Mouse (Mus musculus) olfactory bulb, adult 2 months (tissue): Measurements from ENCODE around the gene Leng8. TPM values are rescaled to one million over a fixed set of nuclear protein-coding genes. Genes with fewer than 3 reads are reported as not detected.
A peak's percentile ranks its signal among the peaks of the same experiment; 100 is the strongest.

Experiments
- H3K27ac ChIP-seq: fragments of 200-500 bp; 2 replicates; pipeline ENCODE4 v1.5.1; 2012; ENCODE audit warnings: low read depth, low read length; ENCODE audit not compliant: insufficient read depth
- H3K4me1 ChIP-seq: fragments of 200-500 bp; 2 replicates; pipeline ENCODE4 v1.6.1; 2012; ENCODE audit warnings: low read length; ENCODE audit not compliant: control insufficient read depth, insufficient read depth
- H3K4me3 ChIP-seq: fragments of 200-500 bp; 2 replicates; pipeline ENCODE4 v1.5.1; 2012; ENCODE audit warnings: mild to moderate bottlenecking, low read depth, low read length, moderate library complexity; ENCODE audit not compliant: insufficient read depth
- CTCF ChIP-seq: fragments of 200-500 bp; IDR thresholded peaks from 2 replicates; pipeline ENCODE4 v1.5.1; 2012; ENCODE audit warnings: low read depth, mild to moderate bottlenecking, low read length, moderate library complexity; ENCODE audit not compliant: insufficient read depth
- POLR2A ChIP-seq: fragments of 200-500 bp; IDR thresholded peaks from 2 replicates; pipeline ENCODE4 v1.6.1; 2012; ENCODE audit warnings: mild to moderate bottlenecking, low read depth, low read length, moderate library complexity; ENCODE audit not compliant: insufficient read depth
- WGBS: fragments of 180-500 bp; shearing (Covaris S2); methylation state at CpG from one replicate; pipeline ENCODE4 v1.1.7; 2018; 5-methylcytosine and 5-hydroxymethylcytosine counted together
- polyA plus RNA-seq: library from polyadenylated mRNA; stranded (reverse); fragments of >200 nt; gene quantifications from 2 replicates; pipeline ENCODE4 v1.2.4, GENCODE M21; 2012; ENCODE audit warnings: low replicate concordance; ENCODE audit not compliant: missing spikeins, insufficient read depth, insufficient read length

Leng8 gene
- polyA plus RNA-seq, 1 experiment: 552 TPM

- H3K27ac ChIP-seq: no peak overlapping the region
- peaks cover 5% of the 10 kb centered on the region for H3K4me1 ChIP-seq
- 60% methylated on average over 8 of the region's 8 CpGs for WGBS
- TF ChIP-seq POLR2A (no peak), CTCF (no peak)
- no peak overlapping the region for H3K4me3 ChIP-seq
Observed at GRCm38 (mm10) chr7:4117050-4117814, 19.6 kb upstream of the Leng8 start.

- Histone ChIP-seq H3K4me1 (peaks cover 19% of the 10 kb centered on the region), H3K4me3 (peak within 1 kb of the TSS; percentile 80), H3K27ac (peak within 1 kb of the TSS; percentile 97)
- peak; percentile 92 for TF ChIP-seq CTCF
- TF ChIP-seq POLR2A: peak; percentile 37; the same call in 1 of the 2 replicates
- 1% methylated on average over 36 of the region's 37 CpGs for WGBS
Observed at GRCm38 (mm10) chr7:4119344-4119902, 17.4 kb upstream of the Leng8 start, which contains the start of gene Ttyh1. Ttyh1 (plus strand) TSS chr7:4119408.

- Histone ChIP-seq H3K4me1 (peaks cover 27% of the 10 kb centered on the region), H3K4me3 (peak overlapping the region; percentile 80), H3K27ac (peak overlapping the region; percentile 97)
- 5% methylated on average over 19 of the region's 19 CpGs for WGBS
- TF ChIP-seq POLR2A (peak; percentile 36; the same call in 1 of the 2 replicates), CTCF (no peak)
Observed at GRCm38 (mm10) chr7:4119976-4120921, 16.6 kb upstream of the Leng8 start.

GRCm38 (mm10) chr7:4122076-4122768 lies 14.6 kb upstream of the Leng8 start:
- Histone ChIP-seq H3K27ac (peak overlapping the region; percentile 97), H3K4me3 (peak overlapping the region; percentile 41), H3K4me1 (peaks cover 33% of the 10 kb centered on the region)
- TF ChIP-seq POLR2A (no peak), CTCF (no peak)
- 14% methylated on average over 11 of the region's 11 CpGs for WGBS

- 25% methylated on average over 10 of the region's 10 CpGs for WGBS
- Histone ChIP-seq H3K4me1 (peaks cover 35% of the 10 kb centered on the region), H3K27ac (peak overlapping the region; percentile 97), H3K4me3 (peak overlapping the region; percentile 41)
- TF ChIP-seq CTCF (no peak), POLR2A (no peak)
Observed at GRCm38 (mm10) chr7:4122783-4123182, 14.1 kb upstream of the Leng8 start.

- H3K4me1 ChIP-seq: peaks cover 41% of the 10 kb centered on the region
- H3K27ac ChIP-seq: peak overlapping the region; percentile 97
- H3K4me3 ChIP-seq: peak overlapping the region; percentile 21; the same call in 1 of the 2 replicates
- 15% methylated on average over 1 of the region's 1 CpGs for WGBS
- no peak for TF ChIP-seq CTCF
- TF ChIP-seq POLR2A: no peak
Observed at GRCm38 (mm10) chr7:4123732-4124131, 13.1 kb upstream of the Leng8 start.

- TF ChIP-seq CTCF: no peak
- no peak for TF ChIP-seq POLR2A
- WGBS: 0% methylated on average over 10 of the region's 10 CpGs
- Histone ChIP-seq H3K4me1 (peaks cover 39% of the 10 kb centered on the region), H3K4me3 (peak overlapping the region; percentile 22), H3K27ac (peak overlapping the region; percentile 97)
Observed at GRCm38 (mm10) chr7:4124315-4124759, 12.5 kb upstream of the Leng8 start.

GRCm38 (mm10) chr7:4124856-4125255 lies 12.0 kb upstream of the Leng8 start:
- TF ChIP-seq POLR2A (no peak), CTCF (no peak)
- Histone ChIP-seq H3K27ac (peak overlapping the region; percentile 88), H3K4me1 (peaks cover 44% of the 10 kb centered on the region), H3K4me3 (peak overlapping the region; percentile 22)
- 8% methylated on average over 5 of the region's 5 CpGs for WGBS
